Mouse (Mus musculus): ENCODE measurements around the gene Pygo2. TPM values are rescaled to one million over a fixed set of nuclear protein-coding genes. Genes with fewer than 3 reads are reported as not detected.

The Pygo2 gene
- polyA plus RNA-seq, 1 experiment from 2014 or later = 68.4 TPM

- ATAC-seq = no peak
- TF ChIP-seq CTCF (IDR thresholded peaks at IDR 0.05) = no peak
- DNase-seq (ENCODE audit: low read depth, low spot score) = no peak
- in situ Hi-C loops (cut with MboI; ENCODE audit: low pct_unique_long_range_greater_than_20kb) = no loop called here
- ChIA-PET CTCF (interaction anchor here (0.9 to 2.1 kb wide), 6 partner anchors 9 to 93 kb away, joined by 3 to 11 read pairs (median 4); partner anchors contain the start of gene Lenep), POLR2A (interaction anchor here (0.7 to 8.2 kb wide), 6 partner anchors 17 to 112 kb away, joined by 3 to 56 read pairs (median 6); partner anchors contain the start of gene Efna1)
- no peaks in the 10 kb centered on the region for H3K27me3 ChIP-seq
These were observed 37.1 kb upstream of the Pygo2 start for GRCm38 (mm10) chr3:89392871-89393311.

GRCm38 (mm10) chr3:89393605-89394004 is 36.4 kb upstream of the Pygo2 start:
- ChIA-PET CTCF (interaction anchor here (0.9 to 1.9 kb wide), 5 partner anchors 9 to 92 kb away, joined by 3 to 6 read pairs (median 3); partner anchors contain the start of gene Lenep), POLR2A (interaction anchor here (1.1 to 8.2 kb wide), 3 partner anchors 23 to 97 kb away, joined by 3 to 56 read pairs (median 13); no protein-coding TSS in a partner anchor)
- H3K27me3 ChIP-seq = no peaks in the 10 kb centered on the region
- ATAC-seq = peak; percentile 66
- TF ChIP-seq CTCF (IDR thresholded peaks at IDR 0.05) = no peak
- peak; percentile 99 for DNase-seq (ENCODE audit: low read depth, low spot score)
- in situ Hi-C loops (cut with MboI; ENCODE audit: low pct_unique_long_range_greater_than_20kb) = no loop called here

DNA sequence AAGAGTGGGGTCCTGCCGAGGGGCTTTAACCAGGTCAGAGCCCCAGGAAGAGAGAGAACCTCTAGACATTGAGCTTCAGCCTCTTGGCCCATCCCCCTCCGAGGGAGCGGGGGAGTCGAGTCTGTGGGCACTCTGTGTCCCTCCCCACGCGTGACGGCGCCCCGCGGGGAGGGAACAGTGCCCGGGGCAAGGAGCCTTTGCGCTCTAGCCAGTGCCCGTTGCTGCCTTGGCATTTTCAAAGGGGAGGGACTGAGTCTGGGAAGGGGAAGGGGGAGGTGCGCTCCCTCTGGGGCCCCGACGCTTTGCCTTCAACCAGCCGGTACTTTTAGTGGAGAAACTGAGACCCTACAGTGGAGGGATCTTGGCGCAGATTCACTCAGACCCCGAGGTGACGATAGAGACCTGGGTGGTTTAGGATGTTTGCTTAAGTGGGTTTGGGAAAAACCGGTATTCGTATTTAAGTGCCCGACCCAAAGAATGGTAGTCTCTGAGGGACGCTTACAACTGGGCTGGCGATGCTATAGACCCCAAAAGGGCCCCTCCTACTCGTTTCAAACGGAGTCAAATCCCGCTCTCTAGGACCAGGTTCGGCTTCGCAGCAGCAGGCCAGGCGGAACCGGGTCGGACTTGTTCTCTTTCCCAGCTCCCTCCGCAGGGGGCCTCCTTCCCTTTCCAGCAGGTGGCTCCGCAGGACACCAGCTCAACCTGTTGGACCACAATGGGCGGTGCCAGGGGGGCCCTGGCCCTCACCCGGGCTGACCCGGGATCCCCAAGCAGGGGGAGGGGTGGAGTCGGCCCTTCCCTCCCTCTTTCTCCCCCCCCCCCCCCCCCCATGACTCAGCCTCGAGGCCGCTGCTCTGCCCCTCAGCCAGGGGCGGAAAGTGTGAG is 35.8 kb upstream of the Pygo2 start, which contains the start of gene Zbtb7b:
Gene Zbtb7b (minus strand): TSS at position 771 of the 888 bp plus-strand sequence.
- POLR2A ChIA-PET = interaction anchor here (0.6 to 8.2 kb wide), 8 partner anchors 16 to 96 kb away, joined by 3 to 56 read pairs (median 3); partner anchors contain the start of gene Flad1
- peak; percentile 48 for ATAC-seq

DNA sequence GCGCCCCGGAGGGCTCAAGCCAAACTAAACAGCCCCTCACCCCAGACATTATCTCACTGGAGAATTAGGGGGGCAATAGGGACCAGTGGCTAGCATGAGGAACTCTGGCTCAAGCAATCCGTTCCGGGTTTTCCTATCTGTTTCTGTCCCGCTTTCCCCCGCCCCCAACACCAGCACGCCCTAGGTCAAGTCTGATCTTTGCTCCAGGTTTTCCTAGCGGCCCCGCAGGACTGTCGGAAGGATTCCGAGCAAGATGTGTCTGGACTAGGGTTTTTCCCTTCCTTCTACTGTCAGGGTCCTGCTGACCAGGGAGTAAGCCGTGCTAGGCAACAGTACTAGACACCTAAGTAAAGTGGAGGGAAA is 35.1 kb upstream of the Pygo2 start:
- CTCF ChIA-PET = interaction anchor here (1.3 to 4.0 kb wide), 3 partner anchors 13 to 62 kb away, joined by 4 to 50 read pairs (median 22); no protein-coding TSS in a partner anchor
- TF ChIP-seq CTCF (IDR thresholded peaks at IDR 0.05) = no peak
- ATAC-seq (peak; percentile 6), DNase-seq (ENCODE audit: low read depth, low spot score) (peak; percentile 85)
- in situ Hi-C loops (cut with MboI; ENCODE audit: low pct_unique_long_range_greater_than_20kb) = no loop called here
- H3K27me3 ChIP-seq = no peaks in the 10 kb centered on the region
- POLR2A ChIA-PET = interaction anchor here (0.6 to 8.2 kb wide), 8 partner anchors 12 to 89 kb away, joined by 3 to 56 read pairs (median 4); partner anchors contain the start of gene Flad1

More for the DNA sequence above, 35.8 kb upstream of the Pygo2 start, which contains the start of gene Zbtb7b:
- TF ChIP-seq CTCF (IDR thresholded peaks at IDR 0.05) = no peak
- CTCF ChIA-PET = interaction anchor here (0.9 to 4.0 kb wide), 7 partner anchors 8 to 91 kb away, joined by 3 to 50 read pairs (median 4); partner anchors contain the start of gene Lenep
- no peaks in the 10 kb centered on the region for H3K27me3 ChIP-seq
- in situ Hi-C loops (cut with MboI; ENCODE audit: low pct_unique_long_range_greater_than_20kb) = no loop called here
- DNase-seq (ENCODE audit: low read depth, low spot score) = peak; percentile 78

DNA sequence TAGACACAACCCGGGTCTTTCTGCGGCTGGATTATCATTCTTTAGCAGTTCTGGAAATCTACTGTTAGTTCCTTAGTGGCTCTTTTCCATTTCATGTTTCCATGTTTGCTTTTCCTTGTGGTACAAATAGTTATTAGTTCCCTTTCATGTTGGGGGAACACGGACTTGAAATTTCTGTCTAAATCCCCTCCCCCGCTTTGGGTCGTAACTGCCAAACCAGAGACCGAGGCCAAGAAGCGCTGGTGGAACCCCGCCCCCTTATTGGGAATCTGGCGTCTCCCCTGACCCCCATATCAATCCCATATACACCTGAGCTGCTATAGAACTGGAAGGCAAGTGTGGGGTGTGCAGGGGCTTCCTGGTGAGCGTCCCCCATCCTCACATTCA is 34.6 kb upstream of the Pygo2 start:
- POLR2A ChIA-PET = interaction anchor here (1.1 to 8.2 kb wide), 5 partner anchors 12 to 53 kb away, joined by 3 to 56 read pairs (median 13); partner anchors contain the start of gene Flad1
- DNase-seq (ENCODE audit: low read depth, low spot score) (no peak), ATAC-seq (no peak)
- in situ Hi-C loops (cut with MboI; ENCODE audit: low pct_unique_long_range_greater_than_20kb) = no loop called here
- no peak for TF ChIP-seq CTCF (IDR thresholded peaks at IDR 0.05)
- no peaks in the 10 kb centered on the region for H3K27me3 ChIP-seq
- CTCF ChIA-PET = interaction anchor here (1.3 to 4.0 kb wide), 7 partner anchors 13 to 107 kb away, joined by 4 to 50 read pairs (median 9); partner anchors contain the start of genes Cks1b and Shc1

DNA sequence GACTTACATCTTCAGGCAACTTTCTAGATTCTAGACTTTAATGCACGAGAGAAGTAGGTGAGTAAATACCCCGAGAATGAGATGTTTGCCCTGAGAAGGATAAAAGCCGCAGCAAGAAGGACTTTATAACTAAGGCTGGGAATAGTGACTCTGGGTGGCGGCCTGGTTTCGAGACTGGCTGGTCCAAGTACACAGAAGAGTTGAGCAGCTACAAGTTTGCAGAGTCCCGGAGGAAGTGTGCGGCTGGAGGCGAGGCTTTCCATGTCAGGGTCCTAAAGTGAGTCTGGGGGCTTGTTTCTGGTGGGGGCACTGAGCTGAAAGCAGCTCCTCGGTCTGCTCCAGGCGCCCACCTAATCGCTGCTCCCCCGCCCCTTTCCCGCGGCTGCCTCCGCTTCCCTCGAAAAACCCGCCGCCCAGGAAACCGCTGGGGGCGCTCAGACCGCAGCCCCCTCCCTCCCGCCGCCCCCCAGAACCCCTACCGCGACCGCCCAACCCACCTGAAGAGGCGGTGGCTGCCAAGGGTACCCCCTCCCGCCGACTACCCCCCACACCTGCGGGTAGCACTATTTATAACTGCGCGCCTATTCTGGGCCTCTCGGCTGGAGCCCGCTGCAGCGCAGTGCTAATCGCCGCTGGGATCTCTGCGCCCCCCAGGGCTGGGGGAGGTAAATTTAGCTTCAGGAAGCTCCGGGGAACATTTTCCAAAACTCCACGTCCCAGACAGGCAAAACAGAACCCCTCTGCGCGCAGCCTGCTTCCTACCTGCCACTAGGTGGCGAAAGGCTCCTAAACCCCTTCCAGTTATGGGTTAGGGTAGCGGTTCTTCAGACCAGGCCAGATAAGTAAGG is 34.0 kb upstream of the Pygo2 start:
- in situ Hi-C loops (cut with MboI; ENCODE audit: low pct_unique_long_range_greater_than_20kb) = no loop called here
- no peaks in the 10 kb centered on the region for H3K27me3 ChIP-seq
- ChIA-PET CTCF (interaction anchor here (0.7 to 4.0 kb wide), 24 partner anchors 12 to 108 kb away, joined by 3 to 50 read pairs (median 5); partner anchors contain the start of genes Cks1b, Pbxip1, Pmvk and Shc1), POLR2A (interaction anchor here (1.1 to 8.2 kb wide), 6 partner anchors 11 to 86 kb away, joined by 3 to 56 read pairs (median 8); partner anchors contain the start of gene Flad1)
- DNase-seq (ENCODE audit: low read depth, low spot score) (no peak), ATAC-seq (peak; percentile 5)
- no peak for TF ChIP-seq CTCF (IDR thresholded peaks at IDR 0.05)

DNA sequence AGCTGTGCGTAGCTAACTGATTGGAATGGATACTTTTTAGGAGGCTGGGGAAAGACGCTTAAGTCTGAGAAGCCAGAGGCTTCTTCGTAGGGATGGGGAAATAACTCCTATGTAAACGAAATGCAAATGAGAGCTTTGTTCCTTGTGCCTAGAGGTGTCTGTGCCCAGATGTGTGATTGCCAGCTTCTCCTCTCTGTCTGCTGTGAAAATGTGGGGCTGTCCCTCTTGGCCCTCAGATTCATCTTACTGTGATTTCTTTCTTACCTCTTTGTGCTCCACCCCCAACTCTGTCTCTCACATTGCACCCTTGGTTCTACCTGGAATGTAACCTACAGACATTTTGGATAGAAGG is 33.4 kb upstream of the Pygo2 start:
- TF ChIP-seq CTCF (IDR thresholded peaks at IDR 0.05) = no peak

GRCm38 (mm10) chr3:89401329-89401728 is 28.7 kb upstream of the Pygo2 start:
- ATAC-seq (no peak), DNase-seq (ENCODE audit: low read depth, low spot score) (no peak)
- TF ChIP-seq CTCF (IDR thresholded peaks at IDR 0.05) = no peak
- ChIA-PET POLR2A (interaction anchor here (0.6 kb wide), 1 partner anchor 1632 kb away, joined by 3 read pairs; no protein-coding TSS in a partner anchor), CTCF (no interaction called here)
- in situ Hi-C loops (cut with MboI; ENCODE audit: low pct_unique_long_range_greater_than_20kb) = no loop called here
- no peaks in the 10 kb centered on the region for H3K27me3 ChIP-seq

More for the DNA sequence above, 33.4 kb upstream of the Pygo2 start:
- in situ Hi-C loops (cut with MboI; ENCODE audit: low pct_unique_long_range_greater_than_20kb) = no loop called here
- ATAC-seq = no peak
- no peak for DNase-seq (ENCODE audit: low read depth, low spot score)
- ChIA-PET POLR2A (interaction anchor here (1.3 to 8.2 kb wide), 4 partner anchors 14 to 85 kb away, joined by 3 to 56 read pairs (median 15); partner anchors contain the start of gene Flad1), CTCF (interaction anchor here (0.7 to 4.0 kb wide), 24 partner anchors 11 to 109 kb away, joined by 3 to 50 read pairs (median 5); partner anchors contain the start of genes Cks1b, Pbxip1, Pmvk and Shc1)
- no peaks in the 10 kb centered on the region for H3K27me3 ChIP-seq

DNA sequence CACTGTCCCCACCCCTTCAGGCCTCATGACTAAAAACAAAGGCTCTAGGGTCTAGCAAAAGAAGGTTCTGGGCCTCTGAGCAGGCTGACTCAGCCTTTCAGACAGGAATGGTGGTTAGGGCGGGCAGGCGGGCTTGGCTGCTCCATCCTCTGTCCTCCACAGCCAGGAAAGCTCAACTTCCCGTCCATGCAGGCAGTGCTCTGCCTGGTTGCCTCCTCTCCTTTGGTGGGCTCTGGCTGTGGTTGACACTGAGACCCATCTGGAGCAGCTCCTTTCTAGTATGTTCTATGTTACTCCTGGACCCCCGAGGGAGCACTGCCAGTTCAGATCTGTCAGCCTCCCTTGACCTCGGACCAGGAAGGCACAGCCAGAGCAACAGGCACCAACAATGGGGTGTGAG is 27.3 kb upstream of the Pygo2 start, which contains the start of gene Lenep:
Gene Lenep (minus strand): TSS at position 101 of the 400 bp plus-strand sequence.
- ATAC-seq = no peak
- ChIA-PET POLR2A (interaction anchor here (0.7 kb wide), 1 partner anchor 9 kb away, joined by 3 read pairs; no protein-coding TSS in a partner anchor), CTCF (interaction anchor here (0.8 to 1.0 kb wide), 2 partner anchors 9 to 22 kb away, joined by 3 read pairs; no protein-coding TSS in a partner anchor)
- in situ Hi-C loops (cut with MboI; ENCODE audit: low pct_unique_long_range_greater_than_20kb) = no loop called here
- H3K27me3 ChIP-seq = no peaks in the 10 kb centered on the region
- DNase-seq (ENCODE audit: low read depth, low spot score) = no peak
- no peak for TF ChIP-seq CTCF (IDR thresholded peaks at IDR 0.05)

All from Patski (cell line).